Mouse (Mus musculus): ENCODE results near the gene Pomp.

Gene Pomp

GRCm38 (mm10) chr5:147860449-147861261, at the start of gene Pomp:
Gene Pomp (plus strand): TSS chr5:147860461.
- DNase-seq: peak; percentile 90 to 93

- DNase-seq: no peak
These were observed 47.8 kb upstream of the Pomp start for GRCm38 (mm10) chr5:147812255-147813040.

- no peak for DNase-seq
These were observed 45.3 kb upstream of the Pomp start for GRCm38 (mm10) chr5:147814971-147815370.

GRCm38 (mm10) chr5:147815592-147815991, 44.7 kb upstream of the Pomp start:
- no peak for DNase-seq

GRCm38 (mm10) chr5:147816465-147816864, 43.8 kb upstream of the Pomp start:
- DNase-seq: no peak

GRCm38 (mm10) chr5:147817747-147818496, 42.3 kb upstream of the Pomp start:
- no peak for DNase-seq

GRCm38 (mm10) chr5:147818866-147819265, 41.4 kb upstream of the Pomp start:
- no peak for DNase-seq

- no peak for DNase-seq
These were observed 40.4 kb upstream of the Pomp start for GRCm38 (mm10) chr5:147819895-147820294.

- no peak for DNase-seq
These were observed 36.1 kb upstream of the Pomp start for GRCm38 (mm10) chr5:147824021-147824605.

GRCm38 (mm10) chr5:147825375-147825969, 34.8 kb upstream of the Pomp start:
- peak in 1 of 2 experiments; percentile 22 for DNase-seq

GRCm38 (mm10) chr5:147826091-147826490, 34.2 kb upstream of the Pomp start:
- peak in 1 of 2 experiments; percentile 33 for DNase-seq

- DNase-seq: no peak
These were observed 33.7 kb upstream of the Pomp start for GRCm38 (mm10) chr5:147826546-147826945.

GRCm38 (mm10) chr5:147828846-147829245, 31.4 kb upstream of the Pomp start:
- no peak for DNase-seq

- no peak for DNase-seq
These were observed 27.4 kb upstream of the Pomp start for GRCm38 (mm10) chr5:147832842-147833241.

- no peak for DNase-seq
These were observed 25.3 kb upstream of the Pomp start for GRCm38 (mm10) chr5:147834841-147835500.

GRCm38 (mm10) chr5:147839418-147839817, 20.8 kb upstream of the Pomp start:
- DNase-seq: no peak

- no peak for DNase-seq
These were observed 16.9 kb upstream of the Pomp start for GRCm38 (mm10) chr5:147843340-147843739.

GRCm38 (mm10) chr5:147845319-147845718, 14.9 kb upstream of the Pomp start:
- DNase-seq: no peak

GRCm38 (mm10) chr5:147847361-147847760, 12.9 kb upstream of the Pomp start:
- no peak for DNase-seq

GRCm38 (mm10) chr5:147848164-147848863, 11.9 kb upstream of the Pomp start:
- DNase-seq: peak; percentile 43 to 65

GRCm38 (mm10) chr5:147850194-147850593, 10.1 kb upstream of the Pomp start:
- DNase-seq: no peak

Measured in lung, adult 18-20 months (tissue).